Mouse (Mus musculus) G1E (cell line): Measurements from ENCODE around the gene Cabin1.

Source experiments
- CTCF ChIP-seq: IDR thresholded peaks from 2 replicates; pipeline ENCODE4 v1.5.1; 2012; ENCODE audit warnings: low read depth, low read length, inconsistent platforms, mixed read lengths
- GATA2 ChIP-seq: IDR thresholded peaks from 2 replicates; pipeline ENCODE4 v1.6.1; 2012; ENCODE audit warnings: low read depth, low read length, inconsistent platforms, borderline replicate concordance
- TAL1 ChIP-seq: conservative IDR thresholded peaks from 2 replicates; pipeline ENCODE4 v1.6.1; 2012; ENCODE audit warnings: low read depth, low read length, inconsistent platforms, mixed read lengths

- TF ChIP-seq CTCF = no peak
- TF ChIP-seq TAL1 = no peak
- TF ChIP-seq GATA2 = no peak
These were observed 118.5 kb downstream of the Cabin1 start for GRCm38 (mm10) chr10:75645616-75646015.
